Mouse (Mus musculus): ENCODE results near the gene Gm44973. TPM values are rescaled to one million over a fixed set of nuclear protein-coding genes. Genes with fewer than 3 reads are reported as not detected.
"Not testable (repeated sequence)": the region's sequence is repeated elsewhere in the genome, so short reads cannot be mapped to it uniquely, and the experiment has no call there.

Gene Gm44973
- polyA plus RNA-seq, 2 experiments = 1.9 TPM; not detected in 1

DNA sequence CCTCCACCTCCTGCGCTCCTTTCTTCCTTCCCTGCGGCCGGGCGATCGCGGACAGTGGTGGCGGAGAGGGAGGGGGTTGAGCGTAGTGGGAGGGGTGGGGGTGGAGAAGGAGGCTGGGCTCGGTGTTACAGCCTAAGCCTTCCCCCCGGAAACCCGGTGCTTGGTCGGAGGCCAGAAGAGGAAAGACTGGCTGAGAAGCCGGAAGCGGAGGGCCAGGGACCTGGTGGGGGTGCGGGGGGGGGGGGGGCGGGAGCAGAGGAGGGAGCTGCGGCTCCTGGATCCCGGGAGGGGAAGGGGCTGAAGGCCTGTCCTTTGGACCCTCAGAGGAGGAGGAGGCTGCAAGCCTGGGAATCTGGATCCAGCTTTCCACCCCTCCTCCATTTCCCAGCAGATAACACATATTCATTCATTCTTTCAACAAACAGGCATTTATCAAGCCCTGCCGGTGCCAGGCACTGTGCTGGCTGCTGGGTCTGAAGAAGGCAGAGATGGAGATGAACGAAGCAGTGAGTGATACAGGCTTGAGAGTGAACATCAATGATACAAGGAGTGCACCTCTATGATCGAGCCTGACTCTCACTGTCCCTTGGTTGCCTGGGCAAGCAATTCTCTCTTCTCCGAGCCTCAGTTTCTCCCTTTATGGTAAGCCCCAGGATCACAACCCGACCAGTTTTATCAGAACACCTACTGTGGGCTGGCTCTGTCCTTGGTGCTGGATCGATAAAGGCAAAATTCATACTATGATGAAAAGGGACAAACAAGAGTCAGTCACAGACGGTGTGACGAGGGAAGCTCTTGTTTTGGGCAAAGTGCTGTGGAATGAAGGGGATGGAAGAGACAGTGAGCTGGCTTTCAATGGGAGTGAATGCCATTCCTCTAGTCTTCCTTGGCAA, 19.0 kb upstream of the Gm44973 start, which contains the start of gene Zfp579:
Zfp579 (minus strand) TSS at position 156 of the 893 bp plus-strand sequence.
- Histone ChIP-seq H3K4me1 (ENCODE audit: control insufficient read depth, insufficient read depth, low read length) (peaks cover 17% of the 10 kb centered on the region), H3K27me3 (ENCODE audit: control insufficient read depth, insufficient read depth, low read length) (peaks cover 16% of the 10 kb centered on the region), H3K9ac (ENCODE audit: low read depth, low read length, severe bottlenecking) (peak within 1 kb of the TSS; percentile 72), H3K36me3 (ENCODE audit: control insufficient read depth, insufficient read depth, low read length) (peaks cover 24% of the 10 kb centered on the region), H3K27ac (replicated peaks; ENCODE audit: low read depth, low read length) (no peak within 1 kb of the TSS), H3K4me2 (replicated peaks; ENCODE audit: low read depth, low read length, severe bottlenecking) (peak within 1 kb of the TSS; percentile 81), H3K4me3 (replicated peaks; ENCODE audit: low read length) (peak within 1 kb of the TSS; percentile 55), H3K9me3 (ENCODE audit: control insufficient read depth, low read length) (0 out of 2 replicates have a peak, but pooled peaks cover 3% of the 10 kb centered on the region)
- ATAC-seq (ENCODE audit: low FRiP score, low read depth) (peak; percentile 94), DNase-seq (ENCODE audit: low spot score) (peak; percentile 92)
- peak; percentile 66; the same call in 1 of the 2 replicates for TF ChIP-seq POLR2A (IDR thresholded peaks at IDR 0.05; ENCODE audit: borderline replicate concordance, extremely low read depth, insufficient read depth, insufficient read length)
- 5% methylated on average over 22 of the region's 26 CpGs for WGBS

- no peak for ATAC-seq (ENCODE audit: low FRiP score, low read depth)
- WGBS = 66% methylated on average over 6 of the region's 8 CpGs
- no peak for DNase-seq (ENCODE audit: low spot score)
- H3K36me3 ChIP-seq (ENCODE audit: control insufficient read depth, insufficient read depth, low read length) = peaks cover 20% of the 10 kb centered on the region
- H3K9me3 ChIP-seq (ENCODE audit: control insufficient read depth, low read length) = 0 out of 2 replicates have a peak, but pooled peaks cover 3% of the 10 kb centered on the region
- H3K4me1 ChIP-seq (ENCODE audit: control insufficient read depth, insufficient read depth, low read length) = peaks cover 17% of the 10 kb centered on the region
- H3K9ac ChIP-seq (ENCODE audit: low read depth, low read length, severe bottlenecking) = no peak overlapping the region
- peak overlapping the region; percentile 55 for H3K4me3 ChIP-seq (replicated peaks; ENCODE audit: low read length)
- peaks cover 16% of the 10 kb centered on the region for H3K27me3 ChIP-seq (ENCODE audit: control insufficient read depth, insufficient read depth, low read length)
- no peak for TF ChIP-seq POLR2A (IDR thresholded peaks at IDR 0.05; ENCODE audit: borderline replicate concordance, extremely low read depth, insufficient read depth, insufficient read length)
- peak overlapping the region; percentile 81 for H3K4me2 ChIP-seq (replicated peaks; ENCODE audit: low read depth, low read length, severe bottlenecking)
- no peak overlapping the region for H3K27ac ChIP-seq (replicated peaks; ENCODE audit: low read depth, low read length)
These were observed 18.4 kb upstream of the Gm44973 start for GRCm38 (mm10) chr7:4996934-4997333.

- Histone ChIP-seq H3K27me3 (ENCODE audit: control insufficient read depth, insufficient read depth, low read length) (peaks cover under 1% of the 10 kb centered on the region; the same call in 1 of the 2 replicates), H3K4me3 (replicated peaks; ENCODE audit: low read length) (no peak overlapping the region), H3K4me1 (ENCODE audit: control insufficient read depth, insufficient read depth, low read length) (peaks cover 9% of the 10 kb centered on the region), H3K9ac (ENCODE audit: low read depth, low read length, severe bottlenecking) (no peak overlapping the region), H3K4me2 (replicated peaks; ENCODE audit: low read depth, low read length, severe bottlenecking) (no peak overlapping the region), H3K27ac (replicated peaks; ENCODE audit: low read depth, low read length) (no peak overlapping the region), H3K36me3 (ENCODE audit: control insufficient read depth, insufficient read depth, low read length) (no peaks in the 10 kb centered on the region), H3K9me3 (ENCODE audit: control insufficient read depth, low read length) (no peaks in the 10 kb centered on the region)
- no peak for TF ChIP-seq POLR2A (IDR thresholded peaks at IDR 0.05; ENCODE audit: borderline replicate concordance, extremely low read depth, insufficient read depth, insufficient read length)
- ATAC-seq (ENCODE audit: low FRiP score, low read depth) = no peak
- no peak for DNase-seq (ENCODE audit: low spot score)
- 65% methylated on average over 2 of the region's 2 CpGs for WGBS
These were observed 15.4 kb upstream of the Gm44973 start for GRCm38 (mm10) chr7:4999876-5000275.

DNA sequence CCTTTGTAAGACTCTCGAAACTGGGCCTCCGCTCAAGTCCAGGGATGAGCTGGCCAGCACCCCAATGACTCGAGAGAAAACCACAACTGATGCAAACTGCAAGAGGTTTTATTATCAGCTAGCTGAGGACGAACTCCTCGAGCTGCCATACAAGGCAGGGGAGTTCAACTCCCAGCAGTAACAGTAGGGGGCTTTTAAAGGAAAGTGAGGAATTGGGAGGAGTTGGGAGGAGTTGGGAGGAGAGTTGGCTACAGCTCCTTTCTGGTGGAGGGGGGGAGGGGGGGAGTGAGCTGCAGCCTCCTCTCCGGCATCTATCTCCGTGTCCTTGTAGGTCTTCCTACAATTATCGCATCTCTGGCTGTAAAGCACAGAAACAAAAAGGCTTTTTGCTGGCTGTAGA, 12.4 kb upstream of the Gm44973 start:
- H3K4me2 ChIP-seq (replicated peaks; ENCODE audit: low read depth, low read length, severe bottlenecking); H3K4me1 ChIP-seq (ENCODE audit: control insufficient read depth, insufficient read depth, low read length); ATAC-seq (ENCODE audit: low FRiP score, low read depth); H3K27me3 ChIP-seq (ENCODE audit: control insufficient read depth, insufficient read depth, low read length); H3K4me3 ChIP-seq (replicated peaks; ENCODE audit: low read length); H3K9ac ChIP-seq (ENCODE audit: low read depth, low read length, severe bottlenecking); H3K9me3 ChIP-seq (ENCODE audit: control insufficient read depth, low read length); DNase-seq (ENCODE audit: low spot score); H3K27ac ChIP-seq (replicated peaks; ENCODE audit: low read depth, low read length): not testable (repeated sequence)
- peaks cover 16% of the 10 kb centered on the region for H3K36me3 ChIP-seq (ENCODE audit: control insufficient read depth, insufficient read depth, low read length)
- WGBS = 75% methylated on average over 8 of the region's 8 CpGs

GRCm38 (mm10) chr7:5008229-5008628, 7.1 kb upstream of the Gm44973 start:
- Histone ChIP-seq H3K4me1 (ENCODE audit: control insufficient read depth, insufficient read depth, low read length) (0 out of 2 replicates have a peak, but pooled peaks cover under 1% of the 10 kb centered on the region), H3K4me2 (replicated peaks; ENCODE audit: low read depth, low read length, severe bottlenecking) (no peak overlapping the region), H3K4me3 (replicated peaks; ENCODE audit: low read length) (no peak overlapping the region), H3K36me3 (ENCODE audit: control insufficient read depth, insufficient read depth, low read length) (peaks cover 67% of the 10 kb centered on the region), H3K27ac (replicated peaks; ENCODE audit: low read depth, low read length) (no peak overlapping the region), H3K9ac (ENCODE audit: low read depth, low read length, severe bottlenecking) (no peak overlapping the region), H3K27me3 (ENCODE audit: control insufficient read depth, insufficient read depth, low read length) (no peaks in the 10 kb centered on the region), H3K9me3 (ENCODE audit: control insufficient read depth, low read length) (no peaks in the 10 kb centered on the region)
- DNase-seq (ENCODE audit: low spot score) (no peak), ATAC-seq (ENCODE audit: low FRiP score, low read depth) (no peak)
- TF ChIP-seq POLR2A (IDR thresholded peaks at IDR 0.05; ENCODE audit: borderline replicate concordance, extremely low read depth, insufficient read depth, insufficient read length) = no peak
- WGBS = 96% methylated on average over 26 of the region's 26 CpGs
